Mouse (Mus musculus) intestine, embryonic 14.5 days (tissue): ENCODE results near the gene Slc9a9. TPM values are rescaled to one million over a fixed set of nuclear protein-coding genes. Genes with fewer than 3 reads are reported as not detected.

ENCODE experiments used
- ATAC-seq: fragments of 200-750 bp; cut with Nextera tagmentation; replicated peaks from 2 replicates; pipeline ENCODE4 v1.8.0; 2017; ENCODE audit warnings: low read depth, moderate number of reproducible peaks, moderate TSS enrichment, moderate library complexity; ENCODE audit not compliant: low FRiP score, low TSS enrichment
- DNase-seq: peaks from one replicate; pipeline ENCODE4 v3.0.0-alpha.2; 2018; ENCODE audit warnings: low spot score
- H3K27ac ChIP-seq: fragments of 300-500 bp; sonication (generic); 2 replicates; pipeline ENCODE4 v1.5.1; 2014; ENCODE audit warnings: low read depth, mild to moderate bottlenecking, control low read depth
- H3K27me3 ChIP-seq: fragments of 300-500 bp; sonication (generic); replicated peaks from 2 replicates; pipeline ENCODE4 v1.6.1; 2014; ENCODE audit warnings: low read length, control low read depth; ENCODE audit not compliant: control insufficient read depth, insufficient read depth
- H3K36me3 ChIP-seq: fragments of 300-500 bp; sonication (generic); 2 replicates; pipeline ENCODE4 v1.6.1; 2014; ENCODE audit warnings: low read length, control low read depth; ENCODE audit not compliant: control insufficient read depth, insufficient read depth
- H3K4me1 ChIP-seq: fragments of 300-500 bp; sonication (generic); replicated peaks from 2 replicates; pipeline ENCODE4 v1.6.1; 2014; ENCODE audit warnings: low read length, control low read depth, mixed read lengths; ENCODE audit not compliant: control insufficient read depth, insufficient read depth
- H3K4me2 ChIP-seq: fragments of 300-500 bp; sonication (generic); 2 replicates; pipeline ENCODE4 v1.6.1; 2014; ENCODE audit warnings: low read length
- H3K4me3 ChIP-seq: fragments of 300-500 bp; sonication (generic); 2 replicates; pipeline ENCODE4 v1.5.1; 2014; ENCODE audit warnings: low read depth, low read length, control low read depth, mixed read lengths
- H3K9ac ChIP-seq: fragments of 300-500 bp; sonication (generic); 2 replicates; pipeline ENCODE4 v1.6.1; 2014; ENCODE audit warnings: mild to moderate bottlenecking, low read length
- H3K9me3 ChIP-seq: fragments of 300-500 bp; sonication (generic); 2 replicates; pipeline ENCODE4 v1.6.1; 2016; ENCODE audit warnings: low read length, control low read depth; ENCODE audit not compliant: control insufficient read depth
- WGBS: fragments of 180-500 bp; shearing (Covaris S2); extraction: QIAGEN DNeasy Blood & Tissue Kit; methylation state at CpG from one replicate; pipeline ENCODE4 v1.1.7; 2014; 5-methylcytosine and 5-hydroxymethylcytosine counted together
- polyA plus RNA-seq: library from polyadenylated mRNA; unstranded; fragments of >200 nt; fragmentation: Nextera tagmentation; extraction: Ambion mirVana; gene quantifications from 2 replicates; pipeline ENCODE4 v1.2.1, GENCODE M21; 2014

Slc9a9 gene
- polyA plus RNA-seq, 1 experiment from 2014 or later, result 2.9 TPM

GRCm38 (mm10) chr9:94840398-94840797 is 170.7 kb downstream of the Slc9a9 start:
- H3K4me3 ChIP-seq, result no peak overlapping the region
- no peak for ATAC-seq
- DNase-seq, result no peak
- H3K9ac ChIP-seq, result no peak overlapping the region
- no peak overlapping the region for H3K4me2 ChIP-seq
- H3K27ac ChIP-seq, result no peak overlapping the region
- WGBS, result 60% methylated on average over 5 of the region's 5 CpGs
- no peaks in the 10 kb centered on the region for H3K27me3 ChIP-seq
- H3K9me3 ChIP-seq, result no peaks in the 10 kb centered on the region
- H3K36me3 ChIP-seq, result no peaks in the 10 kb centered on the region
- no peaks in the 10 kb centered on the region for H3K4me1 ChIP-seq

GRCm38 (mm10) chr9:94840972-94841371 is 171.3 kb downstream of the Slc9a9 start:
- Histone ChIP-seq H3K27me3 (no peaks in the 10 kb centered on the region), H3K36me3 (no peaks in the 10 kb centered on the region), H3K9me3 (no peaks in the 10 kb centered on the region), H3K4me1 (no peaks in the 10 kb centered on the region), H3K27ac (no peak overlapping the region), H3K4me3 (no peak overlapping the region), H3K9ac (no peak overlapping the region), H3K4me2 (no peak overlapping the region)
- 77% methylated on average over 4 of the region's 4 CpGs for WGBS
- ATAC-seq (no peak), DNase-seq (no peak)

- ATAC-seq (no peak), DNase-seq (no peak)
- Histone ChIP-seq H3K4me3 (no peak overlapping the region), H3K9me3 (no peaks in the 10 kb centered on the region), H3K36me3 (no peaks in the 10 kb centered on the region), H3K4me2 (no peak overlapping the region), H3K9ac (no peak overlapping the region), H3K27me3 (no peaks in the 10 kb centered on the region), H3K27ac (no peak overlapping the region), H3K4me1 (no peaks in the 10 kb centered on the region)
- WGBS, result 83% methylated on average over 3 of the region's 3 CpGs
Observed at GRCm38 (mm10) chr9:94844176-94844575, 174.5 kb downstream of the Slc9a9 start.

GRCm38 (mm10) chr9:94847624-94848023 is 177.9 kb downstream of the Slc9a9 start:
- Histone ChIP-seq H3K27ac (no peak overlapping the region), H3K4me3 (no peak overlapping the region), H3K36me3 (no peaks in the 10 kb centered on the region), H3K4me2 (no peak overlapping the region), H3K9me3 (no peaks in the 10 kb centered on the region), H3K4me1 (no peaks in the 10 kb centered on the region), H3K27me3 (no peaks in the 10 kb centered on the region), H3K9ac (no peak overlapping the region)
- ATAC-seq, result no peak
- 89% methylated on average over 6 of the region's 6 CpGs for WGBS
- no peak for DNase-seq

GRCm38 (mm10) chr9:94851550-94851949 is 181.8 kb downstream of the Slc9a9 start:
- 69% methylated on average over 3 of the region's 3 CpGs for WGBS
- Histone ChIP-seq H3K27ac (no peak overlapping the region), H3K9me3 (no peaks in the 10 kb centered on the region), H3K36me3 (no peaks in the 10 kb centered on the region), H3K9ac (no peak overlapping the region), H3K4me2 (no peak overlapping the region), H3K4me3 (no peak overlapping the region), H3K4me1 (no peaks in the 10 kb centered on the region), H3K27me3 (no peaks in the 10 kb centered on the region)
- DNase-seq (no peak), ATAC-seq (no peak)

- H3K27ac ChIP-seq, result no peak overlapping the region
- ATAC-seq, result no peak
- H3K9ac ChIP-seq, result no peak overlapping the region
- WGBS, result 52% methylated on average over 3 of the region's 3 CpGs
- H3K4me2 ChIP-seq, result no peak overlapping the region
- H3K9me3 ChIP-seq, result no peaks in the 10 kb centered on the region
- no peaks in the 10 kb centered on the region for H3K27me3 ChIP-seq
- DNase-seq, result no peak
- H3K4me3 ChIP-seq, result no peak overlapping the region
- no peaks in the 10 kb centered on the region for H3K4me1 ChIP-seq
- H3K36me3 ChIP-seq, result no peaks in the 10 kb centered on the region
Observed at GRCm38 (mm10) chr9:94856093-94856492, 186.4 kb downstream of the Slc9a9 start.

- H3K4me2 ChIP-seq, result no peak overlapping the region
Observed at GRCm38 (mm10) chr9:94868557-94868956, 198.8 kb downstream of the Slc9a9 start.

GRCm38 (mm10) chr9:94869023-94869799 is 199.5 kb downstream of the Slc9a9 start:
- no peak overlapping the region for H3K4me2 ChIP-seq
- ATAC-seq, result no peak
- no peaks in the 10 kb centered on the region for H3K9me3 ChIP-seq
- H3K27ac ChIP-seq, result no peak overlapping the region
- no peak overlapping the region for H3K9ac ChIP-seq
- WGBS, result 73% methylated on average over 4 of the region's 4 CpGs
- no peak for DNase-seq
- no peak overlapping the region for H3K4me3 ChIP-seq
- H3K36me3 ChIP-seq, result no peaks in the 10 kb centered on the region
- H3K4me1 ChIP-seq, result no peaks in the 10 kb centered on the region
- no peaks in the 10 kb centered on the region for H3K27me3 ChIP-seq

More at GRCm38 (mm10) chr9:94868557-94868956, 198.8 kb downstream of the Slc9a9 start:
- Histone ChIP-seq H3K36me3 (no peaks in the 10 kb centered on the region), H3K9me3 (no peaks in the 10 kb centered on the region), H3K4me3 (no peak overlapping the region), H3K9ac (no peak overlapping the region), H3K27me3 (no peaks in the 10 kb centered on the region), H3K27ac (no peak overlapping the region), H3K4me1 (no peaks in the 10 kb centered on the region)
- no peak for DNase-seq
- no peak for ATAC-seq
- WGBS, result 68% methylated on average over 1 of the region's 1 CpGs

GRCm38 (mm10) chr9:94882517-94882916 is 212.8 kb downstream of the Slc9a9 start:
- no peak overlapping the region for H3K4me2 ChIP-seq
- no peaks in the 10 kb centered on the region for H3K27me3 ChIP-seq
- H3K36me3 ChIP-seq, result no peaks in the 10 kb centered on the region
- H3K27ac ChIP-seq, result no peak overlapping the region
- WGBS, result 93% methylated on average over 3 of the region's 3 CpGs
- H3K4me3 ChIP-seq, result no peak overlapping the region
- ATAC-seq (no peak), DNase-seq (no peak)
- H3K9ac ChIP-seq, result no peak overlapping the region
- H3K4me1 ChIP-seq, result no peaks in the 10 kb centered on the region
- no peaks in the 10 kb centered on the region for H3K9me3 ChIP-seq
